Comparison of ENCODE assay signal across 9 mouse cellular contexts in the genomic region with DNA sequence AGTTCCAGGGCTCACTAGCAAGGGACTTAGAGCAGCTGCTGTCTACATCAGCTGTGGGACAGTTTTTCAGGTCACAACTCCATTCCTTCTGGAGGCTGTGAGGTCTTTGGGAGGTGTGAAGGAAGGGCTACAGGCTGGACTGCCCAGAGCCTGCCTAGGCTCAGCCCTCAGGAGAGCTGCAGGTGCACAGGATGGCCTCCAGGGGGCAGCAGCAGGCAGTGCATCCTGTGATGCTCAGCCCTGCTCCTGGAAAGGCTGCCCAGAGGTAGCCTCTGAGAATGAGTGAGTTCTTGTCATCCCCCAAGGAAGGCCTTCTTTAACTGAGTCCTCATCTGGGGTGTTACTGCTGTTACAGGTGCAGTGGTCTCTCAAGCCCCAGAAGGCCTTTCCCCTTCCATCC. TPM values are rescaled to one million over a fixed set of nuclear protein-coding genes. Genes with fewer than 3 reads are reported as not detected.
A peak's percentile ranks its signal among the peaks of the same experiment; 100 is the strongest.
DNase-seq lines count a peak whose midpoint lies in the region; ATAC-seq and TF ChIP-seq lines count a peak whose summit lies in the region.
"Had no signal": no experiment of that assay in that cellular context is flagged by ENCODE, and none has a peak within 500 bp of the region (broad histone marks: within the 10 kb centered on the region; RNA-seq: fewer than 3 reads in every experiment).

No protein-coding gene starts in this region.

- no peaks in the 10 kb centered on the region for H3K9me3 ChIP-seq in intestine, embryonic 16.5 days (ENCODE audit: control insufficient read depth, low read length)
- H3K9me3 ChIP-seq in limb, embryonic 10.5 days (replicated peaks) = no peaks in the 10 kb centered on the region
- H3K9me3 ChIP-seq in midbrain, embryonic 13.5 days = no peaks in the 10 kb centered on the region
- H3K9me3 ChIP-seq: limb, embryonic 15.5 days had no signal

- no peak overlapping the region for H3K4me3 ChIP-seq in intestine, embryonic 16.5 days (ENCODE audit: low read length)
- no peak overlapping the region for H3K4me3 ChIP-seq in limb, embryonic 10.5 days
- H3K4me3 ChIP-seq in midbrain, embryonic 13.5 days (replicated peaks) = no peak overlapping the region
- H3K4me3 ChIP-seq in small intestine, adult 2 months (ENCODE audit: low read depth, low read length) = no peak overlapping the region
- H3K4me3 ChIP-seq: limb, embryonic 15.5 days had no signal

- peak; percentile 68 to 76 for DNase-seq in adrenal gland, adult 18-20 months (ENCODE audit: low spot score in 2 of 2)
- DNase-seq in cerebellum, postnatal 4 days (ENCODE audit: low spot score in 2 of 2) = peak; percentile 74 to 86
- DNase-seq in gastrocnemius, postnatal 14 days = peak; percentile 73
- peak; percentile 86 for DNase-seq in limb, embryonic 10.5 days (ENCODE audit: low spot score)
- peak; percentile 26 for DNase-seq in yolk sac, embryonic 10.5 days (ENCODE audit: low spot score)

- TF ChIP-seq CTCF in small intestine, adult 2 months (IDR thresholded peaks at IDR 0.05; ENCODE audit: extremely low read depth, insufficient read length, insufficient replicate concordance, low read depth, low read length) = peak; percentile 91

- no peak for TF ChIP-seq POLR2A in small intestine, adult 2 months (IDR thresholded peaks at IDR 0.05; ENCODE audit: low read depth, low read length)

- intact Hi-C loops in gastrocnemius, postnatal 14 days (cut with DNase I; ENCODE audit: low total_unique reads) = loop anchor here (2.0 to 10.0 kb wide), 3 partner anchors 114 to 401 kb away; no protein-coding TSS in a partner anchor

- no peak overlapping the region for H3K9ac ChIP-seq in intestine, embryonic 16.5 days (ENCODE audit: low read depth, low read length)
- no peak overlapping the region for H3K9ac ChIP-seq in midbrain, embryonic 13.5 days (replicated peaks)
- H3K9ac ChIP-seq: limb, embryonic 15.5 days had no signal

- peak; percentile 54 for ATAC-seq in intestine, embryonic 16.5 days
- peak; percentile 77 for ATAC-seq in midbrain, embryonic 13.5 days

- no peaks in the 10 kb centered on the region for H3K4me1 ChIP-seq in intestine, embryonic 16.5 days (ENCODE audit: control insufficient read depth, insufficient read depth, low read length)
- no peaks in the 10 kb centered on the region for H3K4me1 ChIP-seq in limb, embryonic 10.5 days
- peaks cover 4% of the 10 kb centered on the region for H3K4me1 ChIP-seq in midbrain, embryonic 13.5 days (replicated peaks)
- no peaks in the 10 kb centered on the region for H3K4me1 ChIP-seq in small intestine, adult 2 months (ENCODE audit: control insufficient read depth, insufficient read depth, insufficient read length, low read length)
- H3K4me1 ChIP-seq: limb, embryonic 15.5 days had no signal

- peaks cover 8% of the 10 kb centered on the region; the same call in 1 of the 2 replicates for H3K36me3 ChIP-seq in intestine, embryonic 16.5 days (ENCODE audit: control insufficient read depth, insufficient read depth, low read length)
- peaks cover 98% of the 10 kb centered on the region for H3K36me3 ChIP-seq in limb, embryonic 10.5 days
- peaks cover 90% of the 10 kb centered on the region for H3K36me3 ChIP-seq in midbrain, embryonic 13.5 days
- H3K36me3 ChIP-seq in small intestine, adult 2 months (ENCODE audit: control insufficient read depth, insufficient read depth, low read length) = peaks cover 27% of the 10 kb centered on the region

- H3K27me3 ChIP-seq in intestine, embryonic 16.5 days (replicated peaks; ENCODE audit: control insufficient read depth, insufficient read depth, low read length) = no peaks in the 10 kb centered on the region
- H3K27me3 ChIP-seq in limb, embryonic 10.5 days (ENCODE audit: low read depth, poor library complexity, severe bottlenecking) = no peaks in the 10 kb centered on the region
- no peaks in the 10 kb centered on the region for H3K27me3 ChIP-seq in midbrain, embryonic 13.5 days
- no peaks in the 10 kb centered on the region for H3K27me3 ChIP-seq in small intestine, adult 2 months (ENCODE audit: control insufficient read depth, insufficient read depth, low read length)
- H3K27me3 ChIP-seq: limb, embryonic 15.5 days had no signal

- H3K27ac ChIP-seq in intestine, embryonic 16.5 days (ENCODE audit: low read length) = no peak overlapping the region
- no peak overlapping the region for H3K27ac ChIP-seq in limb, embryonic 10.5 days
- 0 out of 2 replicates have a peak overlapping the region, but pooled peaks have one; percentile 19 for H3K27ac ChIP-seq in midbrain, embryonic 13.5 days
- H3K27ac ChIP-seq in small intestine, adult 2 months (ENCODE audit: insufficient read depth, low read depth, low read length) = no peak overlapping the region
- H3K27ac ChIP-seq: limb, embryonic 15.5 days had no signal

- H3K4me2 ChIP-seq in intestine, embryonic 16.5 days (ENCODE audit: low read depth, low read length) = no peak overlapping the region
- no peak overlapping the region for H3K4me2 ChIP-seq in midbrain, embryonic 13.5 days (replicated peaks)
- H3K4me2 ChIP-seq: limb, embryonic 15.5 days had no signal

RNA-seq across cellular contexts. Expression of gene Endov, which starts 12.5 kb away (rescaled TPM):
- total RNA-seq in adrenal gland, adult 18-20 months (2021) = 10 to 100 TPM; 14.4 to 15.6 TPM
- total RNA-seq in gastrocnemius, postnatal 14 days (2021) = 1 to 10 TPM; 7.3 to 8.7 TPM
- polyA plus RNA-seq in intestine, embryonic 16.5 days (2015; fragmentation: Nextera tagmentation; extraction: Ambion mirVana) = 15.1 and 15.2 TPM in 2 replicates
- 22.7 and 27.2 TPM in 2 replicates for polyA plus RNA-seq in limb, embryonic 10.5 days (2016; fragmentation: Nextera tagmentation; extraction: Ambion mirVana)
- 22.8 and 22.9 TPM in 2 replicates for polyA plus RNA-seq in midbrain, embryonic 13.5 days (2015; fragmentation: Nextera tagmentation; extraction: Ambion mirVana)
- 9.6 and 18.1 TPM in 2 replicates for polyA plus RNA-seq in small intestine, adult 2 months (2012; rRNA removed)

RNA-seq across cellular contexts. Expression of gene Nptx1, which starts 43.9 kb away (rescaled TPM):
- total RNA-seq in adrenal gland, adult 18-20 months (2021) = 1 to 10 TPM; 2.7 to 4.6 TPM
- under 1 TPM; 0.35 to 0.40 TPM for total RNA-seq in gastrocnemius, postnatal 14 days (2021)
- polyA plus RNA-seq in intestine, embryonic 16.5 days (2015; fragmentation: Nextera tagmentation; extraction: Ambion mirVana) = 0.56 and 0.65 TPM in 2 replicates
- polyA plus RNA-seq in limb, embryonic 10.5 days (2016; fragmentation: Nextera tagmentation; extraction: Ambion mirVana) = 0.25 and 0.36 TPM in 2 replicates
- 7.3 and 8.6 TPM in 2 replicates for polyA plus RNA-seq in midbrain, embryonic 13.5 days (2015; fragmentation: Nextera tagmentation; extraction: Ambion mirVana)
- 0.49 and 1.0 TPM in 2 replicates for polyA plus RNA-seq in small intestine, adult 2 months (2012; rRNA removed)

Comparison
In these comparisons a context has a peak if more than half of its experiments do, and no peak if none do; other contexts are left out.
1. DNase-seq: peak in every context shown above with its lines; median percentile 86 in limb, embryonic 10.5 days; 80 in cerebellum, postnatal 4 days; 73 in gastrocnemius, postnatal 14 days; 72 in adrenal gland, adult 18-20 months; 26 in yolk sac, embryonic 10.5 days.